Mouse (Mus musculus): Measurements from ENCODE around the gene Gm13288. TPM values are rescaled to one million over a fixed set of nuclear protein-coding genes. Genes with fewer than 3 reads are reported as not detected.

Gene Gm13288
- not detected for polyA plus RNA-seq (2014; fragmentation: Illumina TruSeq; extraction: RNeasy Lipid Tissue Mini Kit (QIAGEN cat#74804); ENCODE audit: low read depth, low replicate concordance)

DNA sequence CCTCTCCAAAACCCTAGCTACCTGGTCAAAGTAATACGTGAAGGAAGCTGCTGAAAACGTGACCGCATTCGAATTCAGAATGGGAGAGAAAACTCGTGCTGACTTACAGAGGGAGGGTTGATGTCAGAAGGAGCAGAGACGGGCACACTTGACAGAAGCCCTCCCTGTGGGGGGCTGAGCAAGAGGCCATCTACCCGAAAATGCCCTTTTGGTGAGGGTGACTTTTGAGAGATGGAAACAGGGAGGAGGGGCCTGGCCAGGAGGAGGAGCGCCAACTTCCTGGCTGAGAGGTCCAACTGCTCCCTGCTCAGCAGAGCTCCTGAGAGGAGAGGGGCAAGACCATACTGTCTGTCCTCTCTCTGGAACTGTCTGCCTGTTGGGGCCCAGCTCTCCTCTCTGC, at the start of gene Gm13288:
Gene Gm13288, plus strand, starts transcription at position 301 of the 400 bp plus-strand sequence.

GRCm38 (mm10) chr4:88759610-88760268, 45.6 kb upstream of the Gm13288 start, which contains the start of gene Gm13283:
Gm13283 (plus strand) TSS chr4:88760119.

DNA sequence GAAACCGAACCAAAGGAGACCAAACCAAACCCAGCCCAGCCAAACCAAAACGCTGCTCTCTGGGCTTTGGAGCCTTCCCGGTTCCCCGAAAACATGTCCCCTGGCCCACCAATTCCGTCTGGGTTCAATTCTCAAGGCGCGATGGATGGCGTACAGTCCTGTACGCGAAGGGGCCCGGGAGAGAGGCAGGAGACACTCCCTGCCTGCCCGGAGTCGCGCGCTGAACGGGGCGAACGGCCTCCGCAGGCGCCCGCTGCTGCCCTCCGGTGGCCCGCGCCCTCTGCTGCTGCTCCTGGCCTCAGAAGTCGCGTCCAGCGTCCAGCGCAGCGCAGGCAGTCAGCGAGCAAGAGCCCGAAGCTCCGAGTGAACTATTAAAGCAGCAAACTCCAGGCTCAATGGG, 31.8 kb upstream of the Gm13288 start, which contains the start of gene Gm13290:
Gene Gm13290, plus strand, starts transcription at position 301 of the 400 bp plus-strand sequence.

DNA sequence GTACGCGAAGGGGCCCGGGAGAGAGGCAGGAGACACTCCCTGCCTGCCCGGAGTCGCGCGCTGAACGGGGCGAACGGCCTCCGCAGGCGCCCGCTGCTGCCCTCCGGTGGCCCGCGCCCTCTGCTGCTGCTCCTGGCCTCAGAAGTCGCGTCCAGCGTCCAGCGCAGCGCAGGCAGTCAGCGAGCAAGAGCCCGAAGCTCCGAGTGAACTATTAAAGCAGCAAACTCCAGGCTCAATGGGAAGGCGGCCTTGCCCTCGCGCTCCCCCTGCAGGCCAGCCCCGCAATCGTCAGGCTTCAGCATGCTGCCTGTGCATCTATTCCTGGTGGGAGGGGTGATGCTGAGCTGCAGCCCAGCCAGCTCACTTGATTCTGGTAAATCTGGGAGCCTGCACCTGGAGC, 28.7 kb upstream of the Gm13288 start, which contains the start of gene Gm13289:
Gene Gm13289, plus strand, starts transcription at position 301 of the 400 bp plus-strand sequence.

GRCm38 (mm10) chr4:88779550-88779949, 25.8 kb upstream of the Gm13288 start, which contains the start of gene Gm13272:
Gm13272 (plus strand) TSS chr4:88779850.

DNA sequence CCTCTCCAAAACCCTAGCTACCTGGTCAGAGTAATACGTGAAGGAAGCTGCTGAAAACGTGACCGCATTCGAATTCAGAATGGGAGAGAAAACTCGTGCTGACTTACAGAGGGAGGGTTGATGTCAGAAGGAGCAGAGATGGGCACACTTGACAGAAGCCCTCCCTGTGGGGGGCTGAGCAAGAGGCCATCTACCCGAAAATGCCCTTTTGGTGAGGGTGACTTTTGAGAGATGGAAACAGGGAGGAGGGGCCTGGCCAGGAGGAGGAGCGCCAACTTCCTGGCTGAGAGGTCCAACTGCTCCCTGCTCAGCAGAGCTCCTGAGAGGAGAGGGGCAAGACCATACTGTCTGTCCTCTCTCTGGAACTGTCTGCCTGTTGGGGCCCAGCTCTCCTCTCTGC, 23.5 kb upstream of the Gm13288 start, which contains the start of gene Ifnz:
Gene Ifnz, plus strand, starts transcription at position 301 of the 400 bp plus-strand sequence.

DNA sequence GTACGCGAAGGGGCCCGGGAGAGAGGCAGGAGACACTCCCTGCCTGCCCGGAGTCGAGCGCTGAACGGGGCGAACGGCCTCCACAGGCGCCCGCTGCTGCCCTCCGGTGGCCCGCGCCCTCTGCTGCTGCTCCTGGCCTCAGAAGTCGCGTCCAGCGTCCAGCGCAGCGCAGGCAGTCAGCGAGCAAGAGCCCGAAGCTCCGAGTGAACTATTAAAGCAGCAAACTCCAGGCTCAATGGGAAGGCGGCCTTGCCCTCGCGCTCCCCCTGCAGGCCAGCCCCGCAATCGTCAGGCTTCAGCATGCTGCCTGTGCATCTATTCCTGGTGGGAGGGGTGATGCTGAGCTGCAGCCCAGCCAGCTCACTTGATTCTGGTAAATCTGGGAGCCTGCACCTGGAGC, 19.9 kb upstream of the Gm13288 start, which contains the start of gene Gm13276:
Gene Gm13276, plus strand, starts transcription at position 301 of the 400 bp plus-strand sequence.

DNA sequence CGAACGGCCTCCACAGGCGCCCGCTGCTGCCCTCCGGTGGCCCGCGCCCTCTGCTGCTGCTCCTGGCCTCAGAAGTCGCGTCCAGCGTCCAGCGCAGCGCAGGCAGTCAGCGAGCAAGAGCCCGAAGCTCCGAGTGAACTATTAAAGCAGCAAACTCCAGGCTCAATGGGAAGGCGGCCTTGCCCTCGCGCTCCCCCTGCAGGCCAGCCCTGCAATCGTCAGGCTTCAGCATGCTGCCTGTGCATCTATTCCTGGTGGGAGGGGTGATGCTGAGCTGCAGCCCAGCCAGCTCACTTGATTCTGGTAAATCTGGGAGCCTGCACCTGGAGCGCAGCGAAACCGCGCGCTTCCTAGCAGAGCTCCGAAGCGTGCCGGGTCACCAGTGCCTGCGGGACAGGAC, 16.9 kb upstream of the Gm13288 start, which contains the start of gene Gm13277:
Gene Gm13277, plus strand, starts transcription at position 231 of the 400 bp plus-strand sequence.

GRCm38 (mm10) chr4:88791250-88791649, 14.1 kb upstream of the Gm13288 start, which contains the start of gene Gm13278:
Gm13278 (plus strand) TSS chr4:88791550.

DNA sequence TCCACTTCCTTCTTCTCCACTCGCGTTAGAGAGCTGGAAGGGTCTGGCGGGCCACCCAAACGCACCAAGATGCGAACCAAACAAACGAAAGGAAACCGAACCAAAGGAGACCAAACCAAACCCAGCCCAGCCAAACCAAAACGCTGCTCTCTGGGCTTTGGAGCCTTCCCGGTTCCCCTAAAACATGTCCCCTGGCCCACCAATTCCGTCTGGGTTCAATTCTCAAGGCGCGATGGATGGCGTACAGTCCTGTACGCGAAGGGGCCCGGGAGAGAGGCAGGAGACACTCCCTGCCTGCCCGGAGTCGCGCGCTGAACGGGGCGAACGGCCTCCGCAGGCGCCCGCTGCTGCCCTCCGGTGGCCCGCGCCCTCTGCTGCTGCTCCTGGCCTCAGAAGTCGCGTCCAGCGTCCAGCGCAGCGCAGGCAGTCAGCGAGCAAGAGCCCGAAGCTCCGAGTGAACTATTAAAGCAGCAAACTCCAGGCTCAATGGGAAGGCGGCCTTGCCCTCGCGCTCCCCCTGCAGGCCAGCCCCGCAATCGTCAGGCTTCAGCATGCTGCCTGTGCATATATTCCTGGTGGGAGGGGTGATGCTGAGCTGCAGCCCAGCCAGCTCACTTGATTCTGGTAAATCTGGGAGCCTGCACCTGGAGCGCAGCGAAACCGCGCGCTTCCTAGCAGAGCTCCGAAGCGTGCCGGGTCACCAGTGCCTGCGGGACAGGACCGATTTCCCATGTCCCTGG, 11.2 kb upstream of the Gm13288 start, which contains the start of gene Gm13275:
Gene Gm13275, plus strand, starts transcription at position 552 of the 740 bp plus-strand sequence.

GRCm38 (mm10) chr4:88797097-88797496, 8.2 kb upstream of the Gm13288 start, which contains the start of gene Gm13279:
Gm13279 (plus strand) TSS chr4:88797397.

GRCm38 (mm10) chr4:88799365-88799764, 6.0 kb upstream of the Gm13288 start, which contains the start of gene Gm13285:
Gm13285 (plus strand) TSS chr4:88799665.

DNA sequence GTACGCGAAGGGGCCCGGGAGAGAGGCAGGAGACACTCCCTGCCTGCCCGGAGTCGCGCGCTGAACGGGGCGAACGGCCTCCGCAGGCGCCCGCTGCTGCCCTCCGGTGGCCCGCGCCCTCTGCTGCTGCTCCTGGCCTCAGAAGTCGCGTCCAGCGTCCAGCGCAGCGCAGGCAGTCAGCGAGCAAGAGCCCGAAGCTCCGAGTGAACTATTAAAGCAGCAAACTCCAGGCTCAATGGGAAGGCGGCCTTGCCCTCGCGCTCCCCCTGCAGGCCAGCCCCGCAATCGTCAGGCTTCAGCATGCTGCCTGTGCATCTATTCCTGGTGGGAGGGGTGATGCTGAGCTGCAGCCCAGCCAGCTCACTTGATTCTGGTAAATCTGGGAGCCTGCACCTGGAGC, 2.4 kb upstream of the Gm13288 start, which contains the start of gene Gm13287:
Gene Gm13287, plus strand, starts transcription at position 301 of the 400 bp plus-strand sequence.

DNA sequence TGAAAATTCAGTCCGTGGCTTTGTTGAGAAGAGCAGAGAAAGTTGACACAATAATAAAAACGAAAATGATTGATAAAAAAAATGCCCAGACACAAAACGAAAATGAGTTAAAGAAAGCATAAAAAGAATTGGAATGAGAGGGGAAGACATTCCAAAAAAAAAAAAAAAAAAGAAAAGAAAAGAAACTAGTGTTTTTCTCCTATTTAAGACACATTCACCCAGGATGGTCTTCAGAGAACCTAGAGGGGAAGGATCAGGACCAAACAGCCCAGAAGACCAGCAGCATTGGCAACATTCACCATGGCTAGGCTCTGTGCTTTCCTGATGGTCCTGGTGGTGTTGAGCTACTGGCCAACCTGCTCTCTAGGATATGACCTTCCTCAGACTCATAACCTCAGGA, 10.6 kb downstream of the Gm13288 start, which contains the start of gene Ifna7:
Gene Ifna7, plus strand, starts transcription at position 301 of the 400 bp plus-strand sequence.

DNA sequence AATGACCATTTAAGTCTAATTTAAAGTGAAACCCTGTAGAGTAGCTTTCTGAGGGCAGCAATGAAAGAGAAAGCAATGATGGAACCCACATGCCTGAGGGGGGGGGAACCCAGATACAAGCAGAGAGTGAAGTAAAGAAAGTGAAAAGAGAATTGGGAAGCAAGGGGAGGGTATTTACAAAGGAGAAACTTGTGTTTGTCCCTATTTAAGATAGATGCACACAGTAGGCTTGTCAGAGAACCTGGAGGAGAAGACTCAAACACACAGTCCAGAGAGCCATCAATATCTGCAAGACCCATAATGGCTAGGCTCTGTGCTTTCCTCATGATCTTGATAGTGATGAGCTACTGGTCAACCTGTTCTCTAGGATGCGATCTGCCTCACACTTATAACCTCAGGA, 14.3 kb downstream of the Gm13288 start, which contains the start of gene Ifna11:
Gene Ifna11, plus strand, starts transcription at position 301 of the 400 bp plus-strand sequence.

GRCm38 (mm10) chr4:88827116-88827515, 21.8 kb downstream of the Gm13288 start, which contains the start of gene Ifna6:
Ifna6 (plus strand) TSS chr4:88827416.

DNA sequence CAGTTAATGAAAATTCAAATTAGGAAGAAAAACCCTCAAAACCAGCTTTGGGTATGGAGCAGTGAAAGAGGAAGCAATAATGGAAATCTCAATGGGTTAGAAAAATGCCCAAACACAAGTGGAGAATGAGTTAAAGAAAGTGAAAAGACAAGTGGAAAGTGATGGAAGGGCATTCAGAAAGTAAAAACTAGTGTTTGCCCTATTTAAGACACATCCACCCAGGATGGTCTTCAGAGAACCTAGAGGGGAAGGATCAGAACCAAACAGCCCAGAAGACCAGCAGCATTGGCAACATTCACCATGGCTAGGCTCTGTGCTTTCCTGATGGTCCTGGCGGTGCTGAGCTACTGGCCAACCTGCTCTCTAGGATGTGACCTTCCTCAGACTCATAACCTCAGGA, 29.9 kb downstream of the Gm13288 start, which contains the start of gene Ifna5:
Gene Ifna5, plus strand, starts transcription at position 301 of the 400 bp plus-strand sequence.

GRCm38 (mm10) chr4:88841438-88841911, 36.1 kb downstream of the Gm13288 start, which contains the start of gene Ifna4:
Ifna4 (plus strand) TSS chr4:88841861.

DNA sequence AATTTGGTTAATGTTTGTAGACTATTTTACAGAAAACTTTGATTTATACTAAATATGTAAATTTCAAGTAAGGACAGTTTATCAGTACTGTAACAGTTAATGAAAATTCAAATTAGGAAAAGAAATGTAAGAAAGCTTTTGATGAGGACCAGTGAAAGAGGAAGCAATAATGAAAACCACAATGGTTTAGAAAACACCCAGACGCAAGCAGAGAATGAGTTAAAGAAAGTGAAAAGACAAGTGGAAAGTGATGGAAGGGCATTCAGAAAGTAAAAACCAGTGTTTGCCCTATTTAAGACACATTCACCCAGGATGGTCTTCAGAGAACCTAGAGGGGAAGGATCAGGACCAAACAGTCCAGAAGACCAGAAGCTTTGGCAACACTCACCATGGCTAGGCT, 44.4 kb downstream of the Gm13288 start, which contains the start of gene Ifna1:
Gene Ifna1, plus strand, starts transcription at position 390 of the 400 bp plus-strand sequence.

